Mouse (Mus musculus) erythroblast, embryonic 14.5 days (primary cell): ENCODE data around the gene Ipo5.

Experiments used
- GATA1 ChIP-seq: IDR thresholded peaks from 2 replicates; pipeline ENCODE4 v1.6.1; 2012; ENCODE audit warnings: low read length, inconsistent platforms, mixed read lengths
- TAL1 ChIP-seq: IDR thresholded peaks from 3 replicates; pipeline ENCODE4 v1.6.1; 2012; ENCODE audit warnings: low read length, inconsistent platforms, mixed read lengths

GRCm38 (mm10) chr14:120877147-120877546 is 33.9 kb upstream of the Ipo5 start:
- TF ChIP-seq GATA1 (no peak), TAL1 (no peak)
